Mouse (Mus musculus) cerebellum, postnatal 10 days (tissue): Measurements from ENCODE around the gene 5031439G07Rik.
"Not testable (repeated sequence)": the region's sequence is repeated elsewhere in the genome, so short reads cannot be mapped to it uniquely, and the experiment has no call there.

ENCODE experiments used
- DNase-seq, 2 experiments: peaks; one replicate each; pipeline ENCODE4 v3.0.0; 2021; ENCODE audit warnings: mixed read lengths in 2 of 2

Gene 5031439G07Rik

DNA sequence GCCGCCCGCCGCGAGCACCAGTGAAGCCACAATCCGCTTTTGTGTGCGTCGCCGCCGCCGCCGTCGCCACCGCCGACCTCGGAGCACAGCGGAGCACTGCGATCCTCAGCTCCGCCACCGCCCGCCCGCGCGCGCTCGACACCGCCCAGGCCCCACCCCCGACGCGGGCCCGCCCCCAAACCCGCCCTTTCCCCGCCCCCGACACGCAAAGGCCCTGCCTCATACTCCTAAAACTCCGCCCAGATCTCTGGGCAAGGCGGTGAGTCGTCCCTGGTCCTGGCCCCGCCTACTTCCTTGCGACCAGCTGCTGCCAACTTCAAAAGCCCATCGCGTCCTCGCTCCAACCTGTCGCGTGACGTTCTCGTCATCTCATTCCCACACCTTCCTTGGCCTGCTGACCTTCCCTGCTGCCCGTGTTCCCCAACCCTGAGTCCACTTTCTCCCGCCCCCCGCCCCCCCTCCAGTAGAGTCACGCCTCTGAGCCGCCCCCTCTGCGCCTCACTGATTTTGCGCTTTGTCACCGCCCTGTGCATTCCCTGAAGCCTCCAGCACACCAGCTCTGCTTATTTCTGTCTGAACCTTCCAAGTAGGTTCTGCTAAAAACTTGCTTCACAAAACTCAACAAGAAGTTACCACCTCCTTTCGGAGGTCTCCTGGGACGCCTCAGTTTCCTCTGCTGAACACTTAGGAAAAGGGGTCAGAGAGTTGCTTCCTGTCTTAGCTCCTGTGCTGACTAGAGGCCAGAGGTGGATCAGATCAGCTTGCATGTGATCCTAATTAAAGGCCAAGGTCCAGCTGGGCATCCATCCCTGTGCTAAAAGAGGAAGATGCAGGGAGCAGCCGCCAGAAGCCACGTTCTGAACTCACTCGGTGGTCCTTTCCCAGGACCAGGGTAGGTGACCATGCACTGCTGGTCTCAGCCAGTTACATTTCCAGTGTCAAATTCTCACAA lies at the start of gene 5031439G07Rik:
Gene 5031439G07Rik (minus strand): TSS at position 678 of the 952 bp plus-strand sequence.
- DNase-seq = peak; percentile 93 to 96

GRCm38 (mm10) chr15:85037343-85037690 lies 49.0 kb upstream of the 5031439G07Rik start:
- no peak for DNase-seq

DNA sequence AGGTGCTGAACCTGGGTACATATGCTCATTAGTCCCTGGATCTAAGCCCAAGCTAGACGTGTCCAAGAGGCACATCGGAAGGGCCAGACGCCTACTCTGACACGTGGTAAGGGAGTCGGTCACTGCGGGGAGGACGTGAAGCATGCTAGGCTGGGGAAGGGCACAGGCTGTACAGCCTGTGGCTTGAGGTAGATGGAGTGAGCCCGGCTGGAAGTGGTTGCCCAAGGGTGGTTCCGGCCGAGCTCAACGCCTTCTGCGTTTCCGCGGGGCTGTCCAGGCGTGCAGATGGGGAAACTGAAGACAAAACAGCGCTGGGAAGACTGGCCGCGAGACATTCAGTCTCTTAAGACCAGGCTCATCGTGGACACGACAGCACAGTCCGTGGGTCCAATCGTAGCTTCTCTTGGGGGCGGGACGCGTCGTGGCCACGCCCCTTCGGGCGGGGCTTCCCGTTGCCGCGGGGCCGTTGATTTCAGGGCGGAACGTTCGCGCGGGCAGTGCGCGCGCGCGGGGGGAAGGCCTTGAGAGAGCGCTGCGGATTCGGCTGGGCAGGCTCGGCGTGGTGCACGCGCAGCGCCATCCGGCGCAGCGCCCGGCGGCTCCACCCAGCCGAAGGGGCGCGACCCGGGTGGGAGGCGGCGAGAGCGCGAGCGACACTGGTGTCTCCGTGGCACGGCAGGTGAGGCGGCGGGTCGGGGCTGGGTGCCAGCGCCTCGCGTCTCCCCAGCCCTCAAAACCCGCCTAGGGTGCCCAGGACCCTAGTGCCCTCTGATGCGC lies 48.4 kb upstream of the 5031439G07Rik start:
- peak; percentile 99 for DNase-seq

DNA sequence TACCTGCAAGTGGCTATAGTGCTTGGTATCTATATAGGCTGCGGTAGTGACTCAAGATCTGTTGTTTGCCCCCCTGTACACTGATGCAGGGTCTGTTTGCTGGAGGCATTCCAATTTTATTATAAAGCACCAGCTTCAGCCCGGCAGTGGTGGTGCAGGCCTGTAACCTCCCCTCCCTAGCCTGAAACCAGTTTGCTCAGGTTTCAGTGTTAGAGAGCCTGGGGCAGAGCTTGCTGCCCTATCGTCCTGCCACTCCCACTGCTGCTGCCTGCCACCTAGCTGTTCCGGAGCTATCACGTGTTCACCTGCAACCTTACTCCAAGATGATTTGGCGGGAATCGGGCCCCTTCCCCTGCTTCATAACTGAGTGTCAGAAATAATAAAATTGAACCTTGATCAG lies 45.6 kb upstream of the 5031439G07Rik start:
- not testable (repeated sequence) for DNase-seq

- peak; percentile 69 for DNase-seq
Observed at GRCm38 (mm10) chr15:85031866-85032265, 43.5 kb upstream of the 5031439G07Rik start.

DNA sequence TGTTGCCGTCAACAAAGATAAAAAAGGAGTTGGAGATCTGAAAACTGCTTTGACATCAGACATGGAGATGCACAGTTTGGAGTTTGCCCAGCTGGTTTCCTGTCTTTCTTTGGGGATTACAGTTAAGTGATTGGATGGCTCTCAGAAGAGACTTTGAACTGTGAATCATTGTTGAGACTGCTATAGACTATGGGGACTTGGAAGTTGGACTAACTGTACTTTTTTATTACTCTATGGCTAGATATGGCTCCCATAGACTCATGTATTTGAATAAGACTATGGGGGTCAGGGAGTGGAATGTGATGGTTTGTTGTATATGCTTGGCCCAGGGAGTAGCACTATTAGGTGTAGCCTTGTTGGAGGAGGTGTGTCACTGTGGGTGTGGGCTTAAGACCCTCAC lies 42.3 kb upstream of the 5031439G07Rik start:
- DNase-seq = not testable (repeated sequence)

DNA sequence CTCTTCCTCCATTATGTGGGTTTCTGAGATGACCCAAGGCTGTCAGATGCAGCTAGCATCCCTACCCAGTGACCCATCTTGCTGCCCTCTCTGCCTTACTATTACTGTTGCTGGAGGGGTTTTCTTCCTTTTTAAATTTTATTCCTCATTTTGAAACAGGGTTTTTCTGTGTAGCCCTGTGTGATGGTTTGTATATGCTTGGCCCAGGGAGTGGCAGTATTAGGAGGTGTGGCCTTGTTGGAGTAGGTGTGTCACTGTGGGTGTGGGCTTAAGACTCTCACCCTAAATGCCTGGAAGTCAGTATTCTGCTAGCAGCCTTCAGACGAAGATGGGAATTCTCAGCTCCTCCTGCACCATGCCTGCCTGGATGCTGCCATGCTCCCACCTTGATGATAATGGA lies 40.3 kb upstream of the 5031439G07Rik start, which contains the start of gene Fam118a:
Gene Fam118a (plus strand): TSS at position 301 of the 400 bp plus-strand sequence.
- not testable (repeated sequence) for DNase-seq

- DNase-seq = no peak
Observed at GRCm38 (mm10) chr15:85027740-85028139, 39.4 kb upstream of the 5031439G07Rik start.

- no peak for DNase-seq
Observed at GRCm38 (mm10) chr15:85026197-85026596, 37.8 kb upstream of the 5031439G07Rik start.

DNA sequence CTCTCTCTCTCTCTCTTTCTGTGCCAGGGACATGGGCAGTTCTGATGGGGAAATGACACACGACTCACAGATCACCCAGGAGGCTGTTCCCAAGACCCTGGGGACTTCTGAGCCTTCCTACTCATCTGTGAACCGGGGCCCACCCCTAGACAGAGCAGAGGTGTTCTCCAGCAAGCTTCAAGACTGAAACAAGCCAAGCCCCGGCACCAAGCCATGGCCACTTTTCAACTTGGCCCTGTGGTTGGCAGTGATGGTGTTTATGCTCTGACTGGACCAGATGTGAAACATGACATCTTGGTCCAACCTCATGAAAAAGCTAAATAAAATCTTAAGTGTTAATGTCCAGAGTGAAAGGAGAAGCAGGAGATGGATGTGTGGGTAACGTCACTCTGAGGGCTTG lies 33.9 kb upstream of the 5031439G07Rik start:
- peak; percentile 33 to 44 for DNase-seq

DNA sequence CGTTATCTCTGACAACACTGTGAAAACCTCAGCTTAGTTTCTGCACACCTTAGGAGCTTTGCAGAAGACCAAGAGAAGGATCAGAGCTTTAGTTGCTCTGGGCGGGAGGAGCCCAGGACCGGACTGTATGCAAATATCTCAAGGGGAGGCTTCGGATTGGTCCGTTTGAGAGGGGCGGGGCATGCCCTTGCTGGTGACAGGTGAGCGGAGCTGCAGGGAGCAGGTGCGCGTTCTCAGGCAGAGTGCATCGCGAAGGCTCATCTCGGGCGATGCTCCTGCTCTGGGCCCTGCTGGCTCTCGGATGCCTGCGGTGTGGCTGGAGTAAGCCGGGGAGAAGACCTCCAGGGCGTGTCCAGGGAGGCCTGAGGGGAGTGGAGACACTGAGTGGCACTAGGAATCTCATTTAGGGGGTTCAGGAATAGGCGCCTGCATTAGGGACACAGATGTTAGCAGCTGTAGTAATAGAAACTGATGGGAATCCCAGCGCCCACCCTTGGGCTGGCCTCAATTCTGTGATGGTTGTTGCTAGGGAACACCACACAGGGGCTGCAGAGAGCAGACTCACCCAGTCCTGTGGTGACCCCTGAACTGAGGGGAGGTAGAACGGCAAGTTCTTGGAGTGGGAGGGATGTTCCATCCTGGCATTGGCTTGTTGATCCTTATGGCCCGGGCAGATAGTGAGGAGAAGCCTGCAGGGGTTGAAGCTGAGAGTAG lies 28.8 kb upstream of the 5031439G07Rik start, which contains the start of gene Upk3a:
Gene Upk3a (plus strand): TSS at position 191 of the 714 bp plus-strand sequence.
- DNase-seq = peak; percentile 67 to 74

DNA sequence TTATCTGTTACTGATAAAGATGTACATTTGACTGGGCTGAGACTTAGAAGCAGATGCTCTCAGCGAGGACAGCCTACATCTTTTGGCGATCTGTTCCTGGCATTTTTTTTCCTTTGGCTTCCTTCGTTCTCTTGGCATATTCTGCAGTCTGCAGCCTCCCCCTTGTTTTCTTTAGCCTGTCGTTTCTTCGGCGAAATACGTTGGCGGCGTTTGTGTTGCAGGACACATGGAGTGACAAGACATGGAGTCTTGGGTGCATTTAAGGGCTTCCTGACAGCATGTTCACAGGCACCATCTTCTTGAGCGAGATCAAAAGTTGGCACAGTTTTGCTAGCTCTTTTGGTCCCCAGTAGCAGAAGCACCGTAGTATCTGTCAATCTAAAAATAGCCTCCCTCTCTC lies 27.4 kb upstream of the 5031439G07Rik start:
- DNase-seq = peak; percentile 54 to 67

DNA sequence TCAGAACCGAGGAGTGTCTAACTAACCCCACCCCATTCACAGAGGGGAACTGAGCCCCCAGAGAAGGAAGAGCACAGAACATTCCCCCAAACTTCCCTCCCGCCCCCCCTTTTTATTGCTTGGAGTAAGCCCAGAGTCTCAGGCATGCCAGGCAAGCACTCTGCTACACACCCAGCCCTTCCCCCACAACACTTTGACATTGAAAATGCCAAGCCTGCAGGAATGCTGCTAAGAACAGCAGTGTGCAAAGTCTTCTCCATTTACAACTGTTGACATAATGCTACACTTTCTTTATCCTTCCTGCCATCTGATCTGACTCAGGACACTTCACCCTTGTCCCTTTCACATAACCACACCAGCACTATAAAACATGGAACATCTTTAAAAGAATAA lies 24.3 kb upstream of the 5031439G07Rik start:
- no peak for DNase-seq

DNA sequence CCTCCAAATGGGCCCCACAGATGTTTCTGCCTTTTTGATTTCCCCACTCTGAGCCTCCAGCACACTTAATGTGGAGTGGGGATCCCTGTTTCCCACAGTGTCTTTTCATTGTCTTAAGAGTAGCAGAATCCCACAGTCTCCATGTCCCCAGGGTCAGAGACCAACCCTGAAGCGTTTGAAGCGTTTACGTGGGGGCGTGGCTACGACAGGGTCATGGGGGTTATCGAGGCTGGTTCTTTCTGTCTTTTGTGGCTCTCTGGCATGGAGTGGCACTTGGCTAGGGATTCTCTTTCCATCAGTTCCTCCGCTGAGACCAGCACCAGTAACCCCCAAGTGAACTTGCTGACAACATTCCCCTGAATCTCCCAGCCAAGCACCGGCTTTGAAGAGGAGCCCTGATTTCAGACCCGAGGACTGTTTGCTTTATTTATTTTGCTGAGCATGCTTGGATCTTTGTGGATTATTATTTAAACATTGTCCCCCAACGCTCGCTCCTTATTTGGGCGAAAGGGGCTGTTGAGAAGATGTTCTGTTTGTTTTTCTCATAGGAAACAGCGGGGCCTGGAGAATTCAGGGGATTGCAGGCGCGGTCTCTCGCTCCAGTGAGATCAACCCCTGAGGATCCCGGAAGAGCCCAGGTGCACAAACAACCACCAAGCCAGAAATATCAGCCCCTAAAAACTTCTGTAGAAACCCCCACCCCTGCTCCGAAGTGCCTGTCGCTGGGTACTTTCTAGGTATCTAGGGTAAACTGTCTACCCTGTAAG lies 23.7 kb upstream of the 5031439G07Rik start:
- DNase-seq = no peak

GRCm38 (mm10) chr15:85009666-85010065 lies 21.3 kb upstream of the 5031439G07Rik start:
- no peak for DNase-seq

DNA sequence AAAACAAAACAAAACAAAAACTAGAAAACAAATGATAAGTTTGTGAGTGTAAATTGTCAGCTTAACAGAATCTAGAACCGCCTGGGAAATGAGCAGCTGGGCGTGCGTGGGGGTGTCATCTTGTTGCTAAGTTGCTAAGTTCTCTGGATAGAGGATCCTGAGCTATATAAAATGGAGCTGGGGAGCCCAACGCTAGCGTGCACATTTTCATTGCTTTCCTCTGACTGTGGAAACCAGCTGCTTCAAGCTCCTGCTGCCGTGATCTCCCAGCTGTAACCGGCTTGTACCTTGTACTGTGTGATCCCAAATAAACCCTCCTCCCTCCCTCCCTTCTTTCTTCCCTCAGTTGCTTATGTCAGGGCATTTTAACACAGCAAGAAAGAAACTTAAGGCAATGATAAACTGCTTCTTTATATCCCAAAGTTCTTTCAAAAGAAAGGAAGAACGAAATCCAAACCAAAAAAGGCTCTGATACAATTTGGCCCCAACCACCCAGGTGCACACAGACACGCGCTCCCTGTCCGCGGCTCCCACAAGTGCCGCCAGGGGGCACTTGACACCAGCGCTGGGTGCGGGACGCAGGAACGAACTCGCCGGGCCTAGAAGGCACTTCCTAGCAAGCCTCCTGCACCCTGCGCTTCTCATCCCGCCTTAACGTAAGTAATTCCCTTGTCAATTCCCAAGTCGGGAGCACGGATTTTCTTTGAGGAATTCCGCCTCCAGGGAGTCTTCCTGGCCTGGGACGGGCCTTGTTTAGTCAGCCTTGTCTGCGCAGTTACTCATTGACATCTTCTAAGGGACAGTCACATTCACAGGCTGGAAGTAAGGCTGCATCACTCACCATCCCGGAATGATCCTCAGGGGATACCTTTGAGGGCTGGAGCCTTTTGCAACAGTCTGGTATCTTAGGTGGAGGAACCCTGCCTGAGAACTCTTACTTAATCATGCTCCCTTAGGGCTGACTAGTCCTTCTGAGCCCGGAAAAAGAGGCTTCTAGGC lies 12.9 kb upstream of the 5031439G07Rik start:
- DNase-seq = peak; percentile 91 to 93

DNA sequence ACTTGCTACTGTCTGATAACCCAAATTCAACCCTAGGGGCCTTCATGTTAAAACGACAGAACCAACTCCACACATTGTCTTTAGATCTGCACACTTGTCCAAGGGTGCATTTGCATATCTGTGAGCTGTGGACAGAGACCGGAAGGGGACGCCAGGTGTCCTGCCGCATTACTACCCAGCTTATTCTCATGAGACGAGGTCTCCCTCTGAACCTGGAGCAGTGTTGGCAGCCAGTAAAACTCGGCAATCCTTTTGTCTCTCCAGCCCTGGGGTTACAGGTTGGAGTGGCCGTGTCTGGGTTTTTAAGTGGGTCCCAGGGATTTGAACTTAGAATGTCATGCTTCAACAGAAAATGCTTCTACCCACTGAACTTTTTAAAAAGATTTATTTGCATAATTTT lies 11.6 kb upstream of the 5031439G07Rik start:
- no peak for DNase-seq

DNA sequence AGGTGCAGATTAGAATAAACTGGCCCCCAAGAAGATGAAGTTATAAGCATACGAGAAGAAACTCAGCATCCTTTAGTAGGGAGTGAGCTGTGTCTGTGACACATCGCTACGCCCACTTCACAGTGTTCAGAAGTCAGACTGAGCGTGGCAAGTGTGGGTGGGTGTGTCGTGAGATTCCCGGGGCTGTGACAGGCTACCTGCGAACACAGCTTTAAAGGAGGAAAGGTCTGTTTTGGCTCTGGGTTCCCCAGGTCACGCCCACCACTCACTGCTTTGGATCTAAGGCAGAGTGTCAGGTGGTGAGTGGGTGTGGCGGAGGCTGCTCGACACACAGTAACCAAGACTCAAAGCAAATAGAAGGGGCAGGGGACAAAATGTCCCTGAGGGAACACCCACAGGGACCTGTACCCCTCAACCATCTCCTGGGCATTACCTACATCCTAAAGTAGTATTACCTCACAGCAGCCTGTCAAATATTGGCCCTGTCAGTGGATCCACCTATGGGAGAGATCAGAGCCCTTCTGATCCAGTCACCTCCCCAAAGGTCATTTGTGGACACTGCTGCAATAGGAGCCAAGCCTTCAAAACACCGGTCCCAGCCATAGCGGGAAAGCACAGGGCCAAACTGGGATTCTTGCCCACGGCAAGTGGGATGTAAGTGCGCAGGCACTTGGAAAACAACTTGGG lies 9.6 kb upstream of the 5031439G07Rik start:
- no peak for DNase-seq

- peak; percentile 84 to 89 for DNase-seq
Observed at GRCm38 (mm10) chr15:84995967-84996366, 7.6 kb upstream of the 5031439G07Rik start.

DNA sequence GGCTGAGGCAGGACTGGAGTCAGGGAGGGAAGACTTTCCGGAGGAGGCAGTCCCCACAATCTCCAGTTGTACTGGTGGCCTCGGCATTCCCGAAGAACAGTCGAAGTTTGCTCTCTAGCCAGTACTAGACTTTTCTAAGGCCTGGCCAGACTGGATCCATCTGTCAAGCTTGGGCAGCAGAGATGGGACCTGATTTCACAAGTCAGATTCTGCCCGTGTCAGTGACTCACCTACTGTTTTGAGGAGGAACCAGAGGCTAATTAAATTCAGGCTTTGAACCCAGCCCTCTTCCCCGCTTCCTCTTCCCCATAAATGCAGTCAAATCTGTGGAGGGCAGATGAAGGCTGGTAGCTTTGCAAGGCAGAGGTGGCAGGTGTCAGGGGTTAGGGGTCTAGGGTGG lies 6.7 kb upstream of the 5031439G07Rik start:
- DNase-seq = no peak
